Mouse (Mus musculus) kidney, postnatal 0 days (tissue): ENCODE measurements around the gene Adora1. TPM values are rescaled to one million over a fixed set of nuclear protein-coding genes. Genes with fewer than 3 reads are reported as not detected.

Experiments
- ATAC-seq: fragments of 200-750 bp; cut with Nextera tagmentation; replicated peaks from 2 replicates; pipeline ENCODE4 v1.8.0; 2017; ENCODE audit warnings: low read depth, moderate number of reproducible peaks, moderate TSS enrichment, moderate library complexity; ENCODE audit not compliant: low FRiP score
- DNase-seq: peaks from one replicate; pipeline ENCODE4 v3.0.0-alpha.2; 2016; ENCODE audit warnings: low spot score
- H3K27ac ChIP-seq: fragments of 300-500 bp; sonication (generic); 2 replicates; pipeline ENCODE4 v1.5.1; 2014; ENCODE audit warnings: mild to moderate bottlenecking
- H3K27me3 ChIP-seq: fragments of 300-500 bp; sonication (generic); 2 replicates; pipeline ENCODE4 v1.6.1; 2014; ENCODE audit warnings: low read length, mixed read lengths; ENCODE audit not compliant: insufficient read depth
- H3K36me3 ChIP-seq: fragments of 300-500 bp; sonication (generic); 2 replicates; pipeline ENCODE4 v1.6.1; 2014; ENCODE audit warnings: low read length, mixed read lengths; ENCODE audit not compliant: insufficient read depth
- H3K4me1 ChIP-seq: fragments of 300-500 bp; sonication (generic); replicated peaks from 2 replicates; pipeline ENCODE4 v1.6.1; 2014; ENCODE audit warnings: antibody characterized with exemption, low read length, mixed read lengths; ENCODE audit not compliant: insufficient read depth
- H3K4me2 ChIP-seq: fragments of 300-500 bp; sonication (generic); 2 replicates; pipeline ENCODE4 v1.6.1; 2014; ENCODE audit warnings: mild to moderate bottlenecking, low read length, moderate library complexity, mixed read lengths
- H3K4me3 ChIP-seq: fragments of 300-500 bp; sonication (generic); replicated peaks from 2 replicates; pipeline ENCODE4 v1.5.1; 2014; ENCODE audit warnings: low read depth, low read length
- H3K9ac ChIP-seq: fragments of 300-500 bp; sonication (generic); 2 replicates; pipeline ENCODE4 v1.6.1; 2014; ENCODE audit warnings: low read depth, low read length
- H3K9me3 ChIP-seq: fragments of 300-500 bp; sonication (generic); replicated peaks from 2 replicates; pipeline ENCODE4 v1.6.1; 2016; ENCODE audit warnings: low read length, inconsistent platforms, mixed read lengths
- CTCF ChIP-seq: IDR thresholded peaks from 2 replicates; pipeline ENCODE4 v1.5.1; 2016; ENCODE audit warnings: antibody characterized with exemption, low read depth, mild to moderate bottlenecking, moderate library complexity
- WGBS: fragments of 180-500 bp; shearing (Covaris S2); extraction: QIAGEN DNeasy Blood & Tissue Kit; methylation state at CpG from one replicate; pipeline ENCODE4 v1.1.7; 2014; 5-methylcytosine and 5-hydroxymethylcytosine counted together
- polyA plus RNA-seq: library from polyadenylated mRNA; unstranded; fragments of >200 nt; fragmentation: Nextera tagmentation; extraction: Ambion mirVana; gene quantifications from 2 replicates; pipeline ENCODE4 v1.2.1, GENCODE M21; 2015

Gene Adora1
- polyA plus RNA-seq, 1 experiment from 2014 or later: 13.7 TPM

DNA sequence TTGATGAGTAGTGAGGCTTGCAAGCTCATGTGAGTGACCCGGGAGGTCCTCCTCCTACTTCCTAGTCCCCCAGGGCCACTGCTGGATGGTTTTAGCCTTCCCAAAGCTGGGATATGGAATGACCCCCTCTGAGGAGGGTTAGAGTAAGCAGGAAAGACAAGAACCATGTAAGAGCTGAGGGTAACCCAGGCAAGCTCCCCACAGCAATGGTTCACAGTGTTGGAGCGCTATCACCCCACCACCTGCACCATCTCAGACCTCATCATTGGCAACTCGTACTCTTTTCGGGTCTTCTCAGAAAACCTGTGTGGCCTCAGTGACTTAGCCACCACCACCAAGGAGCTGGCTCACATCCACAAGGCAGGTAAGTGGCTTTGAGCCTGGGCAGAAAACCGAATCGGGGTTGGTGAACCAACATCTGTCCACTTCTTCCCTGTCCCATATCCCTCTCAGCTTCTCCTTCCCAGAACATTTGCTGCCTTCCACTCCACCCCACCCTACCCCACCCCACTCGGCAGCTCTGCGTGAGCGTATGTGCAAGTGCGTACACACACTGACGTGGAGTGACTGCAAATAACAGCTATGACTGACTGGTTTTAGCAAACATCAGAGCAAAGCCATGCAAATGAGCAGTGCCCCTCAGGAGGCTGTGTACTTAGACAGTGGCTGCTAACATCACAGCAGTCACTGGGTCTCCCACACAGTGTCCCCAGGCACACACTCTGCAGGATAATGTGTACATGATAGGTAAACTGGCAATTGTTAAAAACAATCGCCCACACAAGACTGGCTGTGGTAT, 36.8 kb downstream of the Adora1 start:
- Histone ChIP-seq H3K9me3 (no peaks in the 10 kb centered on the region), H3K4me3 (no peak overlapping the region), H3K36me3 (no peaks in the 10 kb centered on the region), H3K4me2 (no peak overlapping the region), H3K27ac (no peak overlapping the region), H3K9ac (no peak overlapping the region), H3K27me3 (no peaks in the 10 kb centered on the region), H3K4me1 (peaks cover 10% of the 10 kb centered on the region; the same call in 1 of the 2 replicates)
- no peak for ATAC-seq
- DNase-seq: no peak
- TF ChIP-seq CTCF: no peak
- WGBS: 82% methylated on average over 12 of the region's 12 CpGs

DNA sequence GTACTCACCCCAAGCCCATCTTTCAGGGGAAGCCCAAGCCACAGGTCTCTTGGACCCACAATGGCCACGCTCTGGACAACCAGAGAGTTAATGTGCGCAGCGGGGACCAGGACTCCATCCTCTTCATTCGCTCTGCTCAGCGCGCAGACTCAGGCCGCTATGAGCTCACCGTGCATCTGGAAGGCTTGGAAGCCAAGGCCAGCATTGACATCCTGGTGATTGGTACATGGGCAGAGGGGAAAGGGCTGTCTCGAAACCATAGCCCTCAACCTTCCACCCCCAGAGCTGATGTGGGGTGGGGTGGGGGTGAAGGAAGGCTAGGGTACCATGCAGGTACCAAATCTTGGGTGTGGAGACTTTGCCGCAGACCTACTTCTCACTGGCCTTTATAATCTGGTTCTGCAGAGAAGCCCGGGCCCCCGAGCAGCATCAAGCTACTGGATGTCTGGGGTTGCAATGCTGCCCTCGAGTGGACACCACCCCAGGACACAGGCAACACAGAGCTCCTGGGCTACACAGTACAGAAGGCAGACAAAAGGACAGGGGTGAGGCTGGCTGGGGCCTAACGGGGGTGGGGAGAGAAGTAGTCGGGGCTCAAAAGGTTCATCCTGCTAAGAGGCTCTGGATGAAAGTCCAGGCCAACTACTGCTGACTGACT, 37.8 kb downstream of the Adora1 start:
- ATAC-seq (no peak), DNase-seq (no peak)
- H3K4me2 ChIP-seq: no peak overlapping the region
- H3K4me3 ChIP-seq: no peak overlapping the region
- no peaks in the 10 kb centered on the region for H3K27me3 ChIP-seq
- no peaks in the 10 kb centered on the region for H3K36me3 ChIP-seq
- H3K27ac ChIP-seq: no peak overlapping the region
- H3K9me3 ChIP-seq: no peaks in the 10 kb centered on the region
- peaks cover 10% of the 10 kb centered on the region; the same call in 1 of the 2 replicates for H3K4me1 ChIP-seq
- H3K9ac ChIP-seq: no peak overlapping the region
- TF ChIP-seq CTCF: peak; percentile 35; the same call in 1 of the 2 replicates
- 82% methylated on average over 15 of the region's 15 CpGs for WGBS

DNA sequence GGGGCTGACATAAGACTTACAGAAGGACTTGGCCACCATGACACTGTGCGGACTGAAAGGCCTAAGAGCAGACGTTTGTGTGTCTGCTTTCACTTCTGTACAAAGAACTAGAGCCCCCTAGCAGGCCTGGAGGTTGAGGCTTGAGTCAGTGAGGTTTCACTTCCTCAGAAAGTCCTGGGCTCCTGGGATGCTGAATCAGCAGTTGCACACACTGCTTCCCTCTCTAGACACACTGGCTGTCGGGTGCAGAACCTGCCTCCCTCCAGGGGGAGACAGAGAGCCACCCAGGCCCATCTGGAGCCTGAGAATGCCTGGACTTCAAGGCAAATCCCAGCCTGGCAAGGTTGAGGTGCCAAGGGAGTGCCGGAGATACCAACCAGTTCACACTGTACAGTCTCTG, 38.8 kb downstream of the Adora1 start:
- no peaks in the 10 kb centered on the region for H3K27me3 ChIP-seq
- H3K4me2 ChIP-seq: no peak overlapping the region
- no peak for ATAC-seq
- DNase-seq: peak; percentile 50
- H3K9me3 ChIP-seq: no peaks in the 10 kb centered on the region
- peak; percentile 74 for TF ChIP-seq CTCF
- peaks cover 10% of the 10 kb centered on the region; the same call in 1 of the 2 replicates for H3K4me1 ChIP-seq
- H3K36me3 ChIP-seq: no peaks in the 10 kb centered on the region
- H3K4me3 ChIP-seq: no peak overlapping the region
- 59% methylated on average over 4 of the region's 4 CpGs for WGBS
- H3K27ac ChIP-seq: 0 out of 2 replicates have a peak overlapping the region, but pooled peaks have one; percentile 42
- H3K9ac ChIP-seq: no peak overlapping the region

DNA sequence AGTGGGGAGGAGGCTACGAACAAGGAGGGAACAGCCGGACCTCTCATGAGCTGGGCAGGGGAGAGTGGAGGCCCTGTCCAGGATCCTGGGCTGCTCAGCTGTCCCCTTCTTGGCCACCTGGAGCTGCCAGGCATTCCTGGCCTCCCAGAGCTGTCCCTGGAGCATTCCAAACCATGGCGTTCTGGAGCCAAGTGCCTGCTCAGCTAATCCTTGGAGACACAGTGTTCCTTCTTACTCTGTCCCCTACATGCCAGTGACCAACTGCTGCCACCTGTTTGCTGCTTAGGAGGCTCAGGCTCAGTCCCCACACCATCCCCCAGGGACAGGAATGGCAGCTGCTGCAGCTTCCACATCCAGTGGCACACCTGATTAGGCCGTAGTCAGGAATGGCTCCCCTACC, 39.3 kb downstream of the Adora1 start:
- no peaks in the 10 kb centered on the region for H3K9me3 ChIP-seq
- peaks cover 10% of the 10 kb centered on the region; the same call in 1 of the 2 replicates for H3K4me1 ChIP-seq
- no peaks in the 10 kb centered on the region for H3K36me3 ChIP-seq
- ATAC-seq (0 out of 2 replicates have a peak, but pooled peaks have one; percentile 31), DNase-seq (no peak)
- H3K9ac ChIP-seq: no peak overlapping the region
- H3K4me2 ChIP-seq: no peak overlapping the region
- no peak for TF ChIP-seq CTCF
- no peaks in the 10 kb centered on the region for H3K27me3 ChIP-seq
- H3K27ac ChIP-seq: peak overlapping the region; percentile 42; the same call in 1 of the 2 replicates
- 47% methylated on average over 4 of the region's 4 CpGs for WGBS
- H3K4me3 ChIP-seq: no peak overlapping the region

DNA sequence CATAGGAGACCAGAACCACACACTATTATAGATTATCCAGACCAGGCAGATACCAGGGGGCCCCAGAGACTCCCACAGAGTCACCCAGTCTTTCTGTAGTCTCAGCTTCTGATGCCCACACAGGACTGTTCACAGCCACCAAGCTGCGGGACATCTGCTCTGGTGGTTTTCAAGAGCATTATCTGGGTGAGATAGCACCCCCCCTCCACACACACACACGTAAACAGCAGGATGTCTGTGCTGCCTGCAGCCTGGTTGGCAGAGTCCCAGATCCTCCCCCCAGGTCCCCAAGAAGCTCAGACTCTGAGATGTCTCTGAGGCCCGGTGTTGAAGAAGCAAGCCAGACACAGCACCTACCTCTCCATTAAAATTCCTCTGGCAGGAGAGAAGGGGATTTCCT, 39.7 kb downstream of the Adora1 start:
- WGBS: 43% methylated on average over 3 of the region's 3 CpGs
- ATAC-seq: no peak
- H3K4me1 ChIP-seq: peaks cover 10% of the 10 kb centered on the region; the same call in 1 of the 2 replicates
- DNase-seq: no peak
- H3K9ac ChIP-seq: no peak overlapping the region
- no peak overlapping the region for H3K4me3 ChIP-seq
- no peak for TF ChIP-seq CTCF
- no peak overlapping the region for H3K4me2 ChIP-seq
- H3K27me3 ChIP-seq: no peaks in the 10 kb centered on the region
- peak overlapping the region; percentile 42; the same call in 1 of the 2 replicates for H3K27ac ChIP-seq
- no peaks in the 10 kb centered on the region for H3K9me3 ChIP-seq
- H3K36me3 ChIP-seq: no peaks in the 10 kb centered on the region

DNA sequence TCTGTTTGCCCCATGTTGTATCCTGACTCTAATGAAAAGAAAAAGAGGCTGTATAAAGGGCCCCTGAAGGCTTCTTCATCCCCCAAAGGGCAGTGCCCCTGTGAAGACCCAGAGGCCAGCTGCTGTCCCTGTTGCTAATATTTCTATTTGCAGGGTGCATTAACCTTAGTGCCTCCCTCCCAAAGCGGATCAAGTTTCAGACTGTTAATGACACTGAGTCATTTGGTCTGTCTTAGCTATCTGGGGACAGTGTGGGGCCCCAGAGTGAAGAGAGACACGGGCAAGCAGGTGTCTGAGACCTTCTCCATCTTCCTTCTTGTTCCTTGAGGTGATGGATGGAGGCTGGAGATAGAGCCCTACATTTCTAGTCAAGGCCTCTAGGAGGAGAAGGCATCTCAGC, 40.1 kb downstream of the Adora1 start:
- H3K4me1 ChIP-seq: peaks cover 10% of the 10 kb centered on the region; the same call in 1 of the 2 replicates
- TF ChIP-seq CTCF: no peak
- DNase-seq (peak; percentile 41), ATAC-seq (no peak)
- no peak overlapping the region for H3K4me3 ChIP-seq
- no peaks in the 10 kb centered on the region for H3K27me3 ChIP-seq
- no peak overlapping the region for H3K4me2 ChIP-seq
- no peaks in the 10 kb centered on the region for H3K36me3 ChIP-seq
- H3K9me3 ChIP-seq: no peaks in the 10 kb centered on the region
- no peak overlapping the region for H3K9ac ChIP-seq
- no peak overlapping the region for H3K27ac ChIP-seq
- 20% methylated on average over 2 of the region's 2 CpGs for WGBS
